Mouse (Mus musculus) yolk sac, embryonic 10.5 days (tissue): ENCODE measurements around the gene Wdr20.
A peak's percentile ranks its signal among the peaks of the same experiment; 100 is the strongest.
"Not testable (repeated sequence)": the region's sequence is repeated elsewhere in the genome, so short reads cannot be mapped to it uniquely, and the experiment has no call there.

Experiments
- DNase-seq: peaks from one replicate; pipeline ENCODE4 v3.0.0-alpha.2; 2017; ENCODE audit warnings: low spot score

Gene Wdr20

GRCm38 (mm10) chr12:110737170-110738157 lies at the start of gene Wdr20:
Gene Wdr20, plus strand, starts transcription at chr12:110737944.
- DNase-seq = peak; percentile 98

GRCm38 (mm10) chr12:110688921-110689320 lies 48.8 kb upstream of the Wdr20 start:
- DNase-seq = not testable (repeated sequence)

GRCm38 (mm10) chr12:110689919-110690643 lies 47.7 kb upstream of the Wdr20 start:
- DNase-seq = no peak

- DNase-seq = not testable (repeated sequence)
Measured at GRCm38 (mm10) chr12:110693378-110693777, 44.4 kb upstream of the Wdr20 start.

GRCm38 (mm10) chr12:110695676-110696171 lies 42.0 kb upstream of the Wdr20 start:
- DNase-seq = peak; percentile 54

GRCm38 (mm10) chr12:110696173-110696974 lies 41.4 kb upstream of the Wdr20 start:
- DNase-seq = peak; percentile 97

GRCm38 (mm10) chr12:110696975-110697400 lies 40.8 kb upstream of the Wdr20 start:
- no peak for DNase-seq

GRCm38 (mm10) chr12:110697457-110697856 lies 40.3 kb upstream of the Wdr20 start:
- DNase-seq = no peak

GRCm38 (mm10) chr12:110698080-110698479 lies 39.7 kb upstream of the Wdr20 start:
- DNase-seq = no peak

- DNase-seq = peak; percentile 70
Measured at GRCm38 (mm10) chr12:110698523-110699170, 39.1 kb upstream of the Wdr20 start.

- no peak for DNase-seq
Measured at GRCm38 (mm10) chr12:110699171-110699547, 38.6 kb upstream of the Wdr20 start.

GRCm38 (mm10) chr12:110700730-110701129 lies 37.0 kb upstream of the Wdr20 start:
- peak; percentile 38 for DNase-seq

- peak; percentile 82 for DNase-seq
Measured at GRCm38 (mm10) chr12:110701363-110701762, 36.4 kb upstream of the Wdr20 start.

- DNase-seq = no peak
Measured at GRCm38 (mm10) chr12:110702556-110702955, 35.2 kb upstream of the Wdr20 start, which contains the start of gene Hsp90aa1. Gene Hsp90aa1, minus strand, starts transcription at chr12:110702728.

GRCm38 (mm10) chr12:110703008-110703471 lies 34.7 kb upstream of the Wdr20 start:
- peak; percentile 84 for DNase-seq

GRCm38 (mm10) chr12:110703682-110704081 lies 34.1 kb upstream of the Wdr20 start:
- DNase-seq = no peak

GRCm38 (mm10) chr12:110705419-110705818 lies 32.3 kb upstream of the Wdr20 start:
- DNase-seq = not testable (repeated sequence)

- DNase-seq = peak; percentile 82
Measured at GRCm38 (mm10) chr12:110706337-110707231, 31.2 kb upstream of the Wdr20 start.

GRCm38 (mm10) chr12:110707451-110707850 lies 30.3 kb upstream of the Wdr20 start:
- no peak for DNase-seq

- no peak for DNase-seq
Measured at GRCm38 (mm10) chr12:110711270-110711669, 26.5 kb upstream of the Wdr20 start.
